10 mouse cellular contexts compared by ENCODE assay signal in the genomic region with DNA sequence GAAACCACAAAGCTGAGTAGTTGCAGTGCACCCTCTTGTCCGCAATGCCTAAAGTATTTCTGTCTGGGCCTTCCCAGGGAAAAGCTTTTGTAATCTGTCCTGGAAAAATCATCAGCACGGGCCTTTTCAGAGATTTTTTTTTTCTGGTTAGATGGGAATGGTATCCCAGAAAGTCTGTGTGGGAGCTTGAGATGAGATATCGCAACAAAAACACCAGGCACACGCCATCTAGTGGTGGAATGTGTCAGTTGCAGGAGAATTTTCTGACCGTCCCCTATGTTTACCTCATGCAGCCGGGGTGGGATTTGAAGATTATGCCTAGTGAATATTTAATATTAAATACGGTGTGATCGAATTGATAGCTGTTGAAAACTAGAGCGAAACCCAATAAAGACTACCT. TPM values are rescaled to one million over a fixed set of nuclear protein-coding genes. Genes with fewer than 3 reads are reported as not detected.
A peak's percentile ranks its signal among the peaks of the same experiment; 100 is the strongest.
DNase-seq lines count a peak whose midpoint lies in the region; ATAC-seq and TF ChIP-seq lines count a peak whose summit lies in the region.
"Had no signal": no experiment of that assay in that cellular context is flagged by ENCODE, and none has a peak within 500 bp of the region (broad histone marks: within the 10 kb centered on the region; RNA-seq: fewer than 3 reads in every experiment).

No protein-coding gene starts in this region.

- no peaks in the 10 kb centered on the region for H3K36me3 ChIP-seq in stomach, postnatal 0 days (ENCODE audit: control insufficient read depth, insufficient read depth, low read length)
- H3K36me3 ChIP-seq: liver, embryonic 13.5 days had no signal

- no peaks in the 10 kb centered on the region for H3K27me3 ChIP-seq in stomach, postnatal 0 days (ENCODE audit: control insufficient read depth, insufficient read depth, low read length)
- H3K27me3 ChIP-seq: liver, embryonic 13.5 days had no signal

- intact Hi-C loops in left cerebral cortex, postnatal 14 days (cut with DNase I), result no loop called here

- peak; percentile 81 for TF ChIP-seq CTCF in stomach, postnatal 0 days (IDR thresholded peaks at IDR 0.05; ENCODE audit: low read depth)

- no peak overlapping the region for H3K4me3 ChIP-seq in stomach, postnatal 0 days (ENCODE audit: low read depth, low read length)
- H3K4me3 ChIP-seq: erythroblast, embryonic 14.5 days; liver, embryonic 13.5 days had no signal

- no peak overlapping the region for H3K9ac ChIP-seq in stomach, postnatal 0 days (ENCODE audit: low read length)
- H3K9ac ChIP-seq: liver, embryonic 13.5 days had no signal

- H3K9me3 ChIP-seq in stomach, postnatal 0 days (ENCODE audit: control insufficient read depth, low read length), result no peaks in the 10 kb centered on the region
- H3K9me3 ChIP-seq: liver, embryonic 13.5 days had no signal

- peak; percentile 7 for DNase-seq in kidney, adult 18-20 months
- no peak for DNase-seq in kidney, adult 8-10 months
- DNase-seq in B cell, adult 2 months, result peak; percentile 36 to 42
- DNase-seq in ES-CJ7 (ENCODE audit: low read depth, low spot score), result peak; percentile 83
- DNase-seq in embryo, embryonic 10.5 days (ENCODE audit: low spot score), result peak; percentile 80
- peak; percentile 59 to 61 for DNase-seq in left cerebral cortex, postnatal 14 days (ENCODE audit: low spot score in 2 of 2)
- DNase-seq in stomach, postnatal 0 days (ENCODE audit: low spot score), result peak; percentile 34
- no peak for DNase-seq in gastrocnemius, adult 8-10 months (ENCODE audit: low spot score in 2 of 2)
- DNase-seq: liver, embryonic 13.5 days had no signal

- WGBS in stomach, postnatal 0 days, result 18% methylated on average over 9 of the region's 9 CpGs

- no peak for TF ChIP-seq EP300 in stomach, postnatal 0 days (optimal IDR thresholded peaks at IDR 0.05)

- H3K4me2 ChIP-seq in stomach, postnatal 0 days (replicated peaks; ENCODE audit: low read depth), result no peak overlapping the region
- H3K4me2 ChIP-seq: liver, embryonic 13.5 days had no signal

- no peak for ATAC-seq in stomach, postnatal 0 days (ENCODE audit: low FRiP score, low TSS enrichment)

- H3K27ac ChIP-seq in stomach, postnatal 0 days (replicated peaks), result no peak overlapping the region
- H3K27ac ChIP-seq: liver, embryonic 13.5 days had no signal

- H3K4me1 ChIP-seq in stomach, postnatal 0 days (replicated peaks; ENCODE audit: control insufficient read depth, insufficient read depth), result no peaks in the 10 kb centered on the region
- H3K4me1 ChIP-seq: liver, embryonic 13.5 days had no signal

RNA-seq across cellular contexts. Expression of a gene that starts 10.3 kb away (rescaled TPM):
- total RNA-seq in left cerebral cortex, postnatal 14 days (2021), result under 1 TPM; 0.22 to 0.34 TPM
- polyA plus RNA-seq in stomach, postnatal 0 days (2015; fragmentation: Nextera tagmentation; extraction: Ambion mirVana), result 0.10 TPM in 1 of 2 replicates, not detected in the other
- not detected for total RNA-seq in gastrocnemius, adult 8-10 months (2022)
- polyA plus RNA-seq: erythroblast, embryonic 14.5 days; liver, embryonic 13.5 days had no signal

RNA-seq across cellular contexts. Expression of a gene that starts 13.5 kb away (rescaled TPM):
- not detected for total RNA-seq in left cerebral cortex, postnatal 14 days (2021)
- polyA plus RNA-seq in stomach, postnatal 0 days (2015; fragmentation: Nextera tagmentation; extraction: Ambion mirVana), result not detected in 2 replicates
- total RNA-seq in gastrocnemius, adult 8-10 months (2022), result not detected
- polyA plus RNA-seq: erythroblast, embryonic 14.5 days; liver, embryonic 13.5 days had no signal

RNA-seq across cellular contexts. Expression of a gene that starts 24.8 kb away (rescaled TPM):
- total RNA-seq in left cerebral cortex, postnatal 14 days (2021), result 10 to 100 TPM; 12.2 to 13.8 TPM
- 431 and 466 TPM in 2 replicates for polyA plus RNA-seq in stomach, postnatal 0 days (2015; fragmentation: Nextera tagmentation; extraction: Ambion mirVana)
- 1 to 10 TPM; 3.5 to 4.4 (median 3.8) TPM for total RNA-seq in gastrocnemius, adult 8-10 months (2022)

RNA-seq across cellular contexts. Expression of a gene that starts 26.6 kb away (rescaled TPM):
- total RNA-seq in left cerebral cortex, postnatal 14 days (2021), result under 1 TPM; 0.13 to 0.17 TPM
- polyA plus RNA-seq in stomach, postnatal 0 days (2015; fragmentation: Nextera tagmentation; extraction: Ambion mirVana), result not detected in 2 replicates
- total RNA-seq in gastrocnemius, adult 8-10 months (2022), result not detected
- polyA plus RNA-seq: erythroblast, embryonic 14.5 days; liver, embryonic 13.5 days had no signal

RNA-seq across cellular contexts. Expression of a gene that starts 41.7 kb away (rescaled TPM):
- not detected for total RNA-seq in left cerebral cortex, postnatal 14 days (2021)
- polyA plus RNA-seq in stomach, postnatal 0 days (2015; fragmentation: Nextera tagmentation; extraction: Ambion mirVana), result 0.12 TPM in 2 replicates
- not detected for total RNA-seq in gastrocnemius, adult 8-10 months (2022)
- polyA plus RNA-seq: erythroblast, embryonic 14.5 days; liver, embryonic 13.5 days had no signal

Comparison
In these comparisons a context has a peak if more than half of its experiments do, and no peak if none do; other contexts are left out.
1. DNase-seq: peak in kidney, adult 18-20 months (single experiment), B cell, adult 2 months (2 of 2), ES-CJ7 (single experiment), embryo, embryonic 10.5 days (single experiment), left cerebral cortex, postnatal 14 days (2 of 2) and stomach, postnatal 0 days (single experiment); none in kidney, adult 8-10 months (0 of 2) and gastrocnemius, adult 8-10 months (0 of 2).